Comparison of ENCODE assay signal across 1 mouse cellular context in genomic region chr15:102625687-102626055, GRCm38 (mm10).
TF ChIP-seq lines count a peak whose summit lies in the region.

No protein-coding gene starts in this region.

TF ChIP-seq in MEL, 35 proteins besides CTCF, POLR2A, EP300 and RAD21 (continued from another document):
- TF ChIP-seq MYC (IDR thresholded peaks at IDR 0.05; ENCODE audit: low read depth, low read length), result peak; percentile 17
